Mouse (Mus musculus): ENCODE measurements around the gene Elmo2. TPM values are rescaled to one million over a fixed set of nuclear protein-coding genes. Genes with fewer than 3 reads are reported as not detected.

The Elmo2 gene
- polyA plus RNA-seq, 1 experiment, result 66.3 TPM

DNA sequence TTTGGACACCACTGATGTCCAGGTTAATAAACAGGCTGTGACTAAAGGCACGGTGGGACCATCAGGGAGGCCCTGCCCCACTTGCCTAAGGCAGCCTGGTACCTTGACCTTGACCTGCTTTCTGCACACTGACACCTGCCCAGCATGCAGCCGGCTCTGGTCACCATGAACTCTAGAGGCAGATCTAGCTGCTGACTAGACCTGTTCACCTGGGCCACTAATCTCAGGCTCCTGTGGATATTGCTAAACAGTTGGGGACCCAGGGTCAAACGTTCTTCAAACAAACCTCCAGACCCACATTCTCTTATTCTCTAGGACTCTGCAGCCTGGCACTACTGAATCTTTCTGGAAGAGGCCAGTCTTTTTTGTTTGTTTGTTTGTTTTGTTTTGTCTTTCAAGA, 41.2 kb downstream of the Elmo2 start:
- H3K4me3 ChIP-seq (ENCODE audit: insufficient read depth, low read length), result no peak overlapping the region
- TF ChIP-seq CTCF (IDR thresholded peaks at IDR 0.05; ENCODE audit: borderline replicate concordance, insufficient read depth, low read length), result no peak
- no peak for TF ChIP-seq POLR2A (IDR thresholded peaks at IDR 0.05; ENCODE audit: low read depth, low read length)

DNA sequence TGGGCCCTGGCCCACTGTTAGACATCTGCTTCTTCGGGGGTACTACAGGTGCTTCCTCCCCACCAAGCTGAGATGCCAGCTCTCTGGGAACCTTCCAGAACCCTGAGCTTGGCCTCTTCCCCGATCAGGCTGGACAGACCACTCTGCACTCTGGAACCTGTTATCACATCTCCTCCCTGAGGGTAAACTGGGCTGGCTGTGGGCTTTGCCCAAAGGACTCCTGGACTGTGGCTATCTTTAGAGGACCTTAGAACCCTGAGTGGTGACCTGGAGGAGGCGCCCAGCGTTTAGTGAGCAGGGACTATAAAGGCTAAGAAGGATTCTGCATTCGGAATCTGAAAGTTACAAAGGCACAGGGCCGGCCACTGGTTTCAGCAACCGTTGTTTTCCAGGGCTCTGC, 41.9 kb downstream of the Elmo2 start:
- Histone ChIP-seq H3K4me1 (ENCODE audit: control insufficient read depth, insufficient read depth, low read length) (0 out of 2 replicates have a peak, but pooled peaks cover 5% of the 10 kb centered on the region), H3K27ac (ENCODE audit: insufficient read depth, low read length) (no peak overlapping the region), H3K4me3 (ENCODE audit: insufficient read depth, low read length) (no peak overlapping the region)
- TF ChIP-seq CTCF (IDR thresholded peaks at IDR 0.05; ENCODE audit: borderline replicate concordance, insufficient read depth, low read length) (no peak), POLR2A (IDR thresholded peaks at IDR 0.05; ENCODE audit: low read depth, low read length) (no peak)

More for the DNA sequence above, 41.2 kb downstream of the Elmo2 start:
- Histone ChIP-seq H3K27ac (ENCODE audit: insufficient read depth, low read length) (no peak overlapping the region), H3K4me1 (ENCODE audit: control insufficient read depth, insufficient read depth, low read length) (0 out of 2 replicates have a peak, but pooled peaks cover 5% of the 10 kb centered on the region)

DNA sequence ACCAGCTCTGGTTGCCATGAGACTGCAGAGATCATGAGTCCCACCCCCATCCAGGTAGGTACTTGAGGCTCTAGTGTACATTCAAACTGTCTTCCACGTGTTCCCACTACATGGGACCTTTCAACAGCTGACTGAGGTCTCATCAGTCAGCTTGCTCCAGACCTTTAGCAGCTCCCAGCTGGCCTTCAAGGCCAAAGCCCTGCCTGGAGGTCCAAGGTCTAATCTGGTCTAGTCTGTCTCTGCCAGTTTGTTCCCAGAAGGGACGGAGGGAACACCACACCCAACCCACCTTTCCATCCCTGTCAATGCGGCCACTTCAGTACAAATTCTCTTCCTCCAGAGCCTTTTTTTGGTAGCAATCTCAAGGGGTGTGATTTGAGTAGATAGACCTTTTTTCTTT, 42.6 kb downstream of the Elmo2 start:
- no peak for TF ChIP-seq CTCF (IDR thresholded peaks at IDR 0.05; ENCODE audit: borderline replicate concordance, insufficient read depth, low read length)
- no peak for TF ChIP-seq POLR2A (IDR thresholded peaks at IDR 0.05; ENCODE audit: low read depth, low read length)
- Histone ChIP-seq H3K4me3 (ENCODE audit: insufficient read depth, low read length) (no peak overlapping the region), H3K27ac (ENCODE audit: insufficient read depth, low read length) (no peak overlapping the region), H3K4me1 (ENCODE audit: control insufficient read depth, insufficient read depth, low read length) (0 out of 2 replicates have a peak, but pooled peaks cover 5% of the 10 kb centered on the region)

DNA sequence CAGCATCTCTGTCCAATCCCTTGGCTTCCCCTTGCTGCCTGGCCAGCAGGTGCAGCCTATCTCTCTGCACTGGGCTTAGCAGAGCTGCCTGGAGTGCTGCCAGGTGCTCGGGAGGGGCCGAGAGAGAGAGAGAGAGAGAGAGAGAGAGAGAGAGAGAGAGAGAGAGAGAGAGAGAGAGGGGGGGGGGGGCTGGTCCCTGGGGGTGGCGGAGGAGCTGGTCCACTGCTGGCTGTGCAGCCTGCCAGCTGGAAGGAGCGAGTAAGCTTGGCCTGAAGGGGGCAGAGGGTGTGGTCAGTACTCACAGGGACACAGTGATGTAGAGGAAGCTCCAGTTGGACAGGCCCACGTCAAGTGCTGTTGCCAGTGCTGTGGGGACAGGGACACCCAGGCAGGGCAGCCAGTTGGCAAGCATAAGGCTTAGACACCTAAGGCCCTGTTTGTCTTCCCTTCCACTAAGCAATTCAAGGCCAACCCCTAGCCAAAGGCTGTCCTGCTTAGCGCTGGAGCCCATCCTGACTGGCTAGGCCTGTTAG, 44.4 kb downstream of the Elmo2 start:
- Histone ChIP-seq H3K4me3 (ENCODE audit: insufficient read depth, low read length) (no peak overlapping the region), H3K4me1 (ENCODE audit: control insufficient read depth, insufficient read depth, low read length) (0 out of 2 replicates have a peak, but pooled peaks cover 5% of the 10 kb centered on the region), H3K27ac (ENCODE audit: insufficient read depth, low read length) (no peak overlapping the region)
- TF ChIP-seq POLR2A (IDR thresholded peaks at IDR 0.05; ENCODE audit: low read depth, low read length), result no peak
- TF ChIP-seq CTCF (IDR thresholded peaks at IDR 0.05; ENCODE audit: borderline replicate concordance, insufficient read depth, low read length), result no peak

DNA sequence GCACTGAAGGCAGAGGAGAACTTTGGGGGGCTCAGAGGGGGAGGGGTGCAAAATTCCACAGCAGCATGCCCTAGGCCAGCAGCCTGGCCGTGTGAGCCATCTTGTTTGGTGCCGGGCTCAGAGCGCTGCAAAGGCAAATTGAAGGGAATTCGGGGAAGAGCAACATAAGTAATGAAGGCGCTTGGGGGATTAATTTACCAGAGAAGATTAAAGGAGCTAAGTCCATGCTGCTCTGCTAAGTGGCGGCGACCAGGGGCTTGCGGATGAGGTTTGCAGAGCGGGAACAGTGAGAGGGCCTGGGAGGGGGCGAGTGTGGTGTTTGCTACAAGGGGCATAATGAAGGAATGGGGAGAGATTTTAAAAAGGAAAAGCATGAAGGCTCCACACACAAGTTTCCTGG, 46.9 kb downstream of the Elmo2 start:
- no peak overlapping the region for H3K27ac ChIP-seq (ENCODE audit: insufficient read depth, low read length)
- H3K4me3 ChIP-seq (ENCODE audit: insufficient read depth, low read length), result no peak overlapping the region
- TF ChIP-seq CTCF (IDR thresholded peaks at IDR 0.05; ENCODE audit: borderline replicate concordance, insufficient read depth, low read length), result no peak
- TF ChIP-seq POLR2A (IDR thresholded peaks at IDR 0.05; ENCODE audit: low read depth, low read length), result no peak
- no peaks in the 10 kb centered on the region for H3K4me1 ChIP-seq (ENCODE audit: control insufficient read depth, insufficient read depth, low read length)

DNA sequence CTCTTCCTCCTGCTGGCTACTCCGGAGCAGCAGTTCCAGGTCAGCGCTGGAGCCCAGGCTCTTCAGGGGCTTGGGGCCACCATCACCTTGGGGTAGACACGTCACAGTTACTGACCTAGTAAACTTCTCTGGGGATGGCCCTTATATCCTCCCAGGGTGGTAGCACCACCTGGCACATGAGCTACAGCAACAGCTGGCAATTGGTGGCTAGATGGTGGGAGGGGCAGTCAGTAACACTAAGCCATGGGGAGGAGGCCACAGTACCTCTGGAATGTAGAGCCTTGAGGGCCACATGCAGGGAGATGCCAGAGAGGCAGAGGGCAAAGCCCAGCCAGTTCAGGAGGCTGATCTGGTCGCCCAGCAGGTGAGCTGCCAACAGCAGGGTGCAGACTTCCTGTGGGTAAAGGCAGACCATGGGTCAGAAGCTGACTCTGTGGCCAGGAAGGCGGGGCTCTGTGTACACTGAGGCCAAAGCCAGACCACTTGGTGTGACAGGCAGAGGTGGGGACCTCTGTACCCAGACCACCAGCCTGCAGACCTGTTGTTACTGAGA, 49.0 kb downstream of the Elmo2 start:
- no peak overlapping the region for H3K4me3 ChIP-seq (ENCODE audit: insufficient read depth, low read length)
- no peak for TF ChIP-seq CTCF (IDR thresholded peaks at IDR 0.05; ENCODE audit: borderline replicate concordance, insufficient read depth, low read length)
- TF ChIP-seq POLR2A (IDR thresholded peaks at IDR 0.05; ENCODE audit: low read depth, low read length), result no peak
- no peak overlapping the region for H3K27ac ChIP-seq (ENCODE audit: insufficient read depth, low read length)
- no peaks in the 10 kb centered on the region for H3K4me1 ChIP-seq (ENCODE audit: control insufficient read depth, insufficient read depth, low read length)

DNA sequence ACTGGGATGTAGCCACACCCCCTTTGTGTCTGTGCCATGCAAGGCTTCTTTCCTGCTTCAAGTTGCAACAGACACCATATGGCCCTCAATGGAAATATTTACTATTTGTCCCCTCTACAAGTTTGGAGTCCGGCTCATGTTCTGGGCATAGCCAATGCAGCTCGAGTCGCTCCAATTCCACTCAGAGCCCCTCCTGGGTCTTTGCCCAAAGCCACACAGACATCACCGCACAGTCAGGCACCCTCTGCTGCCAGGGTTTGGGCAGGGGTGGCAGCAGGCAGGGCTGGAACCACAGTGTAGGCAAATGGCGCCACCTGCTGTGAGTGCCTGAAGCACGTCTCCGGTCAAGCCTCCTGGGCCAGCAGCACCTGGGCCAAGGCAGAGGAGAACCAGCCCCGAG, 50.5 kb downstream of the Elmo2 start:
- H3K4me1 ChIP-seq (ENCODE audit: control insufficient read depth, insufficient read depth, low read length), result no peaks in the 10 kb centered on the region
- H3K4me3 ChIP-seq (ENCODE audit: insufficient read depth, low read length), result no peak overlapping the region
- TF ChIP-seq POLR2A (IDR thresholded peaks at IDR 0.05; ENCODE audit: low read depth, low read length) (no peak), CTCF (IDR thresholded peaks at IDR 0.05; ENCODE audit: borderline replicate concordance, insufficient read depth, low read length) (peak; percentile 98)
- H3K27ac ChIP-seq (ENCODE audit: insufficient read depth, low read length), result no peak overlapping the region

DNA sequence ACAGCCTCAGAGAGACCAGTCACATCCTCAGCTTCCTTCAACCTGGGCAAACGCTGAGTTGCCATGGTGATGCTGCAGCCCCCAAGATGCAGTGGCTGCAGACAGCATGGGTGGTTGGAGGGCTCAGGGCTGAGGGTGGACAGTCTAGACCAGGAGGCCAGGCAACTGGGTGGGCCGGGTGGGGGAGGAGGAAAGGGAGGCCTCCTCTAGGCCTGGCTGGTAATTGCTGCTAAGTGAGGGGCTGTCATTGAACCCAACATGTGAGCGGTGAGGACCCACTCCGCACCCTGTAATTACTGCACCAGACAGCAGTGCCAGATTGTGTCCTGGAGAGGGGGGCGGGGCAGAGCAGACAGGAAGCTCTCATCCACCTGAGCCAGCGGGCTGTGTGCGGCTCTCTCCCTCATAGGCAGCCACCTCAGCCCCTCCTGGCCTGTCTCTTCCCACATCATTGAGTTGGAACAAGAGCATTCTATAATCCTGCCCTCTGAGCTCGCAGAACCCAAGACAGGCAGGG, 51.1 kb downstream of the Elmo2 start:
- Histone ChIP-seq H3K4me3 (ENCODE audit: insufficient read depth, low read length) (no peak overlapping the region), H3K4me1 (ENCODE audit: control insufficient read depth, insufficient read depth, low read length) (no peaks in the 10 kb centered on the region), H3K27ac (ENCODE audit: insufficient read depth, low read length) (no peak overlapping the region)
- no peak for TF ChIP-seq CTCF (IDR thresholded peaks at IDR 0.05; ENCODE audit: borderline replicate concordance, insufficient read depth, low read length)
- no peak for TF ChIP-seq POLR2A (IDR thresholded peaks at IDR 0.05; ENCODE audit: low read depth, low read length)

DNA sequence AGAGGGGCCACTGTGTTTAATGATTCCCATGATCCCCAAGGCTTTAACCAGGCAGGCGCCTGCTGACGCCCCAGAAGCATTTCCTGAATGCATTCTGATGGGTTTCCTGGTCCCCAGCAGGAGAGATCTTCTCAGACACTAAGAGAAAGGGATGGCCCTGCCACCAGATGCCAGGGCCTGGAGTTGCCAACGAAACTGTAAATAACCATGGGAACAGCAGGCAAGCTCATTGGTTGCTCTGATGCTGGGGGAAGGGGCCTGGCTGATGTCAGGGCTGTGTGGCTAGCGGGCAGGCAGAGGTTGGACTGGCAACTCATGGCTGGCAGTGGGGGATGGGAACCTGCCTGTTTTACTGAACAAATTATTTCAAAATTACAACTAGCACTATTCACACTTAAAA, 52.7 kb downstream of the Elmo2 start:
- no peaks in the 10 kb centered on the region for H3K4me1 ChIP-seq (ENCODE audit: control insufficient read depth, insufficient read depth, low read length)
- TF ChIP-seq CTCF (IDR thresholded peaks at IDR 0.05; ENCODE audit: borderline replicate concordance, insufficient read depth, low read length) (no peak), POLR2A (IDR thresholded peaks at IDR 0.05; ENCODE audit: low read depth, low read length) (no peak)
- H3K4me3 ChIP-seq (ENCODE audit: insufficient read depth, low read length), result no peak overlapping the region
- H3K27ac ChIP-seq (ENCODE audit: insufficient read depth, low read length), result no peak overlapping the region

DNA sequence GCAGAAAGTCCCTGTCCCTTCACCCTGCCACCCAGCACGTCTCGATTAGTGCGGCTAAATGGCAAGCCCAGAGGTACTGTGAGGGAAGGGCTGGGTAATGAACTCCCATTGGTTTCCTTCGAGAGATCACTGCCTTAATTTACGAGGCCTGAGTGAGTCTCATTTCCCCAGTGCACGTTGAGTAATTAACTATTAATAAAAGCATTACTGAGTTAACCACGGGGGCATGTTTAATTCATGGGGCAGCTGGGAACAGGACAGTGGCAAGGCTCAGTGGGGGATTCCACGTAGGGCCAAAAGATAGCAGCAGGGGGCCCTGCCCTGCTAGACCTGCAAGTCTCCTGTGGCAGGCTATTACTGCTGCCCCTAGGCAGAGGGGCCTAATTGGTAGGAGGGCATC, 55.0 kb downstream of the Elmo2 start:
- TF ChIP-seq CTCF (IDR thresholded peaks at IDR 0.05; ENCODE audit: borderline replicate concordance, insufficient read depth, low read length) (no peak), POLR2A (IDR thresholded peaks at IDR 0.05; ENCODE audit: low read depth, low read length) (no peak)
- no peaks in the 10 kb centered on the region for H3K4me1 ChIP-seq (ENCODE audit: control insufficient read depth, insufficient read depth, low read length)
- no peak overlapping the region for H3K27ac ChIP-seq (ENCODE audit: insufficient read depth, low read length)
- no peak overlapping the region for H3K4me3 ChIP-seq (ENCODE audit: insufficient read depth, low read length)

All from embryonic fibroblast, embryonic 13.5 days (primary cell).